Mouse (Mus musculus): ENCODE data around the gene Glipr2.

GRCm38 (mm10) chr4:43964951-43965684 lies 7.9 kb downstream of the Glipr2 start:
- TF ChIP-seq CTCF (IDR thresholded peaks at IDR 0.05; ENCODE audit: low read depth, low read length) = no peak
- TF ChIP-seq POLR2A (IDR thresholded peaks at IDR 0.05; ENCODE audit: extremely low read depth, insufficient read depth, low read length) = no peak
